Comparison of ENCODE assay signal across 21 mouse cellular contexts in genomic region chr12:106535628-106536288, GRCm38 (mm10).
DNase-seq lines count a peak whose midpoint lies in the region; ATAC-seq and TF ChIP-seq lines count a peak whose summit lies in the region.
"Had no signal": no experiment of that assay in that cellular context is flagged by ENCODE, and none has a peak within 500 bp of the region (broad histone marks: within the 10 kb centered on the region; RNA-seq: fewer than 3 reads in every experiment).

No protein-coding gene starts in this region.

- no peak overlapping the region for H3K4me2 ChIP-seq in neural tube, embryonic 12.5 days (replicated peaks)
- H3K4me2 ChIP-seq in neural tube, embryonic 15.5 days = no peak overlapping the region
- no peak overlapping the region for H3K4me2 ChIP-seq in forebrain, embryonic 11.5 days (ENCODE audit: low read depth, low read length, severe bottlenecking)
- H3K4me2 ChIP-seq in forebrain, embryonic 16.5 days (ENCODE audit: low read length) = peak overlapping the region; percentile 24; the same call in 1 of the 2 replicates
- no peak overlapping the region for H3K4me2 ChIP-seq in hindbrain, embryonic 16.5 days (ENCODE audit: low read length)
- H3K4me2 ChIP-seq: embryonic facial prominence, embryonic 15.5 days; liver, embryonic 12.5 days had no signal

- TF ChIP-seq POLR2A in kidney, adult 2 months (IDR thresholded peaks at IDR 0.05; ENCODE audit: low read depth, low read length) = no peak

- ATAC-seq in neural tube, embryonic 12.5 days (ENCODE audit: low FRiP score, low read depth) = peak; percentile 41; the same call in 1 of the 2 replicates
- ATAC-seq in neural tube, embryonic 15.5 days (ENCODE audit: low FRiP score) = no peak
- peak; percentile 90 for ATAC-seq in forebrain, embryonic 11.5 days (replicated peaks; ENCODE audit: low FRiP score)
- peak; percentile 91 for ATAC-seq in forebrain, embryonic 16.5 days
- ATAC-seq in hindbrain, embryonic 16.5 days = peak; percentile 50; the same call in 1 of the 2 replicates
- ATAC-seq: liver, embryonic 12.5 days had no signal

- peak; percentile 59 for DNase-seq in forebrain, embryonic 11.5 days (ENCODE audit: low spot score)
- no peak for DNase-seq in layer of hippocampus, postnatal 36 days
- DNase-seq in T-cell, adult 2 months (ENCODE audit: low spot score) = no peak
- no peak for DNase-seq in kidney, adult 2 months
- DNase-seq: adrenal gland, postnatal 14 days; cerebellum, adult 11 months; cerebellum, postnatal 10 days; kidney, adult 11 months; kidney, postnatal 14 days; lung, adult 2 months; right cerebral cortex, postnatal 25 days; thymus, adult 2 months had no signal

- no peaks in the 10 kb centered on the region for H3K36me3 ChIP-seq in neural tube, embryonic 12.5 days
- no peaks in the 10 kb centered on the region for H3K36me3 ChIP-seq in neural tube, embryonic 15.5 days
- no peaks in the 10 kb centered on the region for H3K36me3 ChIP-seq in forebrain, embryonic 11.5 days (ENCODE audit: control insufficient read depth, insufficient read depth, low read length)
- H3K36me3 ChIP-seq in forebrain, embryonic 16.5 days (ENCODE audit: control insufficient read depth, insufficient read depth) = no peaks in the 10 kb centered on the region
- no peaks in the 10 kb centered on the region for H3K36me3 ChIP-seq in hindbrain, embryonic 16.5 days (ENCODE audit: control insufficient read depth, insufficient read depth, low read length)
- no peaks in the 10 kb centered on the region for H3K36me3 ChIP-seq in kidney, adult 2 months (ENCODE audit: control insufficient read depth, insufficient read depth, low read length)
- H3K36me3 ChIP-seq: embryonic facial prominence, embryonic 15.5 days; G1E; heart, embryonic 10.5 days; liver, embryonic 12.5 days had no signal

- no peak overlapping the region for H3K9ac ChIP-seq in neural tube, embryonic 12.5 days
- no peak overlapping the region for H3K9ac ChIP-seq in neural tube, embryonic 15.5 days (replicated peaks)
- no peak overlapping the region for H3K9ac ChIP-seq in forebrain, embryonic 11.5 days (ENCODE audit: low read length)
- H3K9ac ChIP-seq in forebrain, embryonic 16.5 days (replicated peaks; ENCODE audit: low read depth, low read length) = no peak overlapping the region
- no peak overlapping the region for H3K9ac ChIP-seq in hindbrain, embryonic 16.5 days (ENCODE audit: low read depth, low read length)
- H3K9ac ChIP-seq: embryonic facial prominence, embryonic 15.5 days; liver, embryonic 12.5 days had no signal

- no peak overlapping the region for H3K4me3 ChIP-seq in neural tube, embryonic 12.5 days
- no peak overlapping the region for H3K4me3 ChIP-seq in neural tube, embryonic 15.5 days (replicated peaks)
- H3K4me3 ChIP-seq in forebrain, embryonic 11.5 days (ENCODE audit: low read depth, low read length) = no peak overlapping the region
- H3K4me3 ChIP-seq in forebrain, embryonic 16.5 days (replicated peaks; ENCODE audit: low read length) = no peak overlapping the region
- no peak overlapping the region for H3K4me3 ChIP-seq in hindbrain, embryonic 16.5 days (ENCODE audit: low read length)
- H3K4me3 ChIP-seq in kidney, adult 2 months (ENCODE audit: insufficient read depth, low read depth, low read length) = no peak overlapping the region
- H3K4me3 ChIP-seq: embryonic facial prominence, embryonic 15.5 days; heart, embryonic 10.5 days; left cerebral cortex, adult 2 months; liver, embryonic 12.5 days had no signal

- no peak overlapping the region for H3K27ac ChIP-seq in neural tube, embryonic 12.5 days
- no peak overlapping the region for H3K27ac ChIP-seq in neural tube, embryonic 15.5 days (replicated peaks)
- no peak overlapping the region for H3K27ac ChIP-seq in forebrain, embryonic 11.5 days (ENCODE audit: low read depth, low read length)
- peak overlapping the region; percentile 69 for H3K27ac ChIP-seq in forebrain, embryonic 16.5 days (ENCODE audit: low read length)
- no peak overlapping the region for H3K27ac ChIP-seq in hindbrain, embryonic 16.5 days (ENCODE audit: low read depth, low read length)
- no peak overlapping the region for H3K27ac ChIP-seq in kidney, adult 2 months (ENCODE audit: insufficient read depth, low read depth, low read length)
- H3K27ac ChIP-seq: embryonic facial prominence, embryonic 15.5 days; heart, embryonic 10.5 days; left cerebral cortex, adult 2 months; liver, embryonic 12.5 days had no signal

- no peaks in the 10 kb centered on the region; the same call in 1 of the 2 replicates for H3K9me3 ChIP-seq in neural tube, embryonic 12.5 days
- no peaks in the 10 kb centered on the region for H3K9me3 ChIP-seq in neural tube, embryonic 15.5 days (replicated peaks)
- no peaks in the 10 kb centered on the region; the same call in 1 of the 2 replicates for H3K9me3 ChIP-seq in forebrain, embryonic 11.5 days (ENCODE audit: control insufficient read depth, low read length)
- peaks cover 4% of the 10 kb centered on the region for H3K9me3 ChIP-seq in forebrain, embryonic 16.5 days (ENCODE audit: control insufficient read depth, low read length)
- H3K9me3 ChIP-seq in hindbrain, embryonic 16.5 days (ENCODE audit: control insufficient read depth, low read length) = peaks cover 2% of the 10 kb centered on the region; the same call in 1 of the 2 replicates
- H3K9me3 ChIP-seq: embryonic facial prominence, embryonic 15.5 days; heart, embryonic 10.5 days; liver, embryonic 12.5 days had no signal

- TF ChIP-seq CTCF in kidney, adult 2 months (conservative IDR thresholded peaks at IDR 0.05; ENCODE audit: insufficient read depth, insufficient read length, low read depth, low read length) = no peak

- H3K27me3 ChIP-seq in neural tube, embryonic 12.5 days (replicated peaks) = peaks cover 5% of the 10 kb centered on the region; the same call in 1 of the 2 replicates
- H3K27me3 ChIP-seq in neural tube, embryonic 15.5 days (replicated peaks) = peaks cover 8% of the 10 kb centered on the region
- H3K27me3 ChIP-seq in forebrain, embryonic 11.5 days (ENCODE audit: control insufficient read depth, insufficient read depth, low read length) = no peaks in the 10 kb centered on the region
- H3K27me3 ChIP-seq in forebrain, embryonic 16.5 days (replicated peaks; ENCODE audit: control insufficient read depth, insufficient read depth, low read length) = no peaks in the 10 kb centered on the region
- H3K27me3 ChIP-seq in hindbrain, embryonic 16.5 days (replicated peaks; ENCODE audit: control insufficient read depth, insufficient read depth, low read length) = peaks cover 3% of the 10 kb centered on the region; the same call in 1 of the 2 replicates
- no peaks in the 10 kb centered on the region for H3K27me3 ChIP-seq in kidney, adult 2 months (replicated peaks; ENCODE audit: control insufficient read depth, insufficient read depth, low read length)
- H3K27me3 ChIP-seq: embryonic facial prominence, embryonic 15.5 days; liver, embryonic 12.5 days had no signal

- 27% methylated on average over 8 of the region's 8 CpGs for WGBS in neural tube, embryonic 12.5 days
- 25% methylated on average over 8 of the region's 8 CpGs for whole genome bisulfite sequencing in neural tube, embryonic 15.5 days
- 26% methylated on average over 8 of the region's 8 CpGs for WGBS in forebrain, embryonic 11.5 days
- 15% methylated on average over 8 of the region's 8 CpGs for WGBS in forebrain, embryonic 16.5 days
- WGBS in hindbrain, embryonic 16.5 days = 26% methylated on average over 8 of the region's 8 CpGs
- WGBS in kidney, adult 2 months = 31% methylated on average over 8 of the region's 8 CpGs

- H3K4me1 ChIP-seq in neural tube, embryonic 12.5 days = 0 out of 2 replicates have a peak, but pooled peaks cover 4% of the 10 kb centered on the region
- peaks cover 7% of the 10 kb centered on the region for H3K4me1 ChIP-seq in neural tube, embryonic 15.5 days
- H3K4me1 ChIP-seq in forebrain, embryonic 11.5 days (replicated peaks; ENCODE audit: control insufficient read depth, insufficient read depth, low read length) = peaks cover 6% of the 10 kb centered on the region; the same call in 1 of the 2 replicates
- H3K4me1 ChIP-seq in forebrain, embryonic 16.5 days (replicated peaks; ENCODE audit: control insufficient read depth, insufficient read depth, low read length) = peaks cover 16% of the 10 kb centered on the region
- no peaks in the 10 kb centered on the region; the same call in 1 of the 2 replicates for H3K4me1 ChIP-seq in hindbrain, embryonic 16.5 days (ENCODE audit: control insufficient read depth, insufficient read depth, low read depth, low read length)
- no peaks in the 10 kb centered on the region for H3K4me1 ChIP-seq in kidney, adult 2 months (ENCODE audit: control insufficient read depth, insufficient read depth, low read length)
- H3K4me1 ChIP-seq: liver, embryonic 12.5 days had no signal
